Mouse (Mus musculus) CH12.LX (cell line): Measurements from ENCODE around the gene Ccr4. TPM values are rescaled to one million over a fixed set of nuclear protein-coding genes. Genes with fewer than 3 reads are reported as not detected.

Source experiments
- DNase-seq: peaks from one replicate; pipeline ENCODE4 v3.0.0-alpha.2; 2013; ENCODE audit errors: extremely low read depth
- H3K27ac ChIP-seq: 2 replicates; pipeline ENCODE4 v1.5.1; 2012; ENCODE audit warnings: low read depth, mild to moderate bottlenecking, control low read depth, moderate library complexity; ENCODE audit not compliant: insufficient read depth
- H3K27me3 ChIP-seq: replicated peaks from 2 replicates; pipeline ENCODE3; 2012; ENCODE audit warnings: inconsistent platforms
- H3K36me3 ChIP-seq, 2 experiments: replicated peaks in 1 of 2; 2 replicates each; pipeline versions ENCODE3 to v1.6.1; 2012; ENCODE audit warnings: inconsistent platforms in 1 of 2, low read length in 1 of 2, mild to moderate bottlenecking in 1 of 2, mixed read lengths in 1 of 2, moderate library complexity in 1 of 2; ENCODE audit not compliant: control insufficient read depth in 1 of 2, insufficient read depth in 1 of 2
- H3K4me1 ChIP-seq, 2 experiments: 2 replicates each; pipeline ENCODE4 v1.6.1; 2012; ENCODE audit warnings: inconsistent platforms in 1 of 2, moderate library complexity in 1 of 2; ENCODE audit not compliant: insufficient read depth in 2 of 2, control insufficient read depth in 1 of 2
- H3K4me2 ChIP-seq: 2 replicates; pipeline ENCODE4 v1.6.1; 2012; ENCODE audit warnings: low read depth, mild to moderate bottlenecking, control low read depth; ENCODE audit not compliant: poor library complexity, insufficient read depth, severe bottlenecking
- H3K4me3 ChIP-seq, 3 experiments: fragments of 150-350 bp in 1 of 3; sonication (generic) in 1 of 3; replicated peaks in 1 of 3; 2 replicates each; pipeline versions ENCODE3 to v1.5.1; 2011 to 2012; ENCODE audit warnings: low read depth in 2 of 3, low read length in 2 of 3, mild to moderate bottlenecking in 2 of 3, moderate library complexity in 2 of 3, control low read depth in 1 of 3, improper control_type of control experiment in 1 of 3, inconsistent platforms in 1 of 3, mixed read lengths in 1 of 3; ENCODE audit not compliant: poor library complexity in 1 of 3
- H3K79me2 ChIP-seq: replicated peaks from 2 replicates; pipeline ENCODE4 v1.6.1; 2012; ENCODE audit warnings: mild to moderate bottlenecking, moderate library complexity; ENCODE audit not compliant: control insufficient read depth, poor library complexity, insufficient read depth, severe bottlenecking; ENCODE audit errors: extremely low read depth
- H3K9ac ChIP-seq: 2 replicates; pipeline ENCODE4 v1.6.1; 2012; ENCODE audit warnings: low read depth, mild to moderate bottlenecking, control low read depth, moderate library complexity; ENCODE audit not compliant: insufficient read depth
- H3K9me3 ChIP-seq: replicated peaks from 2 replicates; pipeline ENCODE3; 2012; ENCODE audit warnings: low read length, inconsistent platforms, mixed read lengths
- BHLHE40 ChIP-seq: IDR thresholded peaks from 2 replicates; pipeline ENCODE4 v1.6.1; 2011; ENCODE audit warnings: mild to moderate bottlenecking, low read depth, low read length, improper control_type of control experiment
- CHD2 ChIP-seq: IDR thresholded peaks from 2 replicates; pipeline ENCODE4 v1.6.1; 2011; ENCODE audit warnings: low read length, improper control_type of control experiment
- E2F4 ChIP-seq: IDR thresholded peaks from 2 replicates; pipeline ENCODE4 v1.6.1; 2011; ENCODE audit warnings: low read depth, low read length, improper control_type of control experiment; ENCODE audit not compliant: insufficient replicate concordance
- ELF1 ChIP-seq: IDR thresholded peaks from 2 replicates; pipeline ENCODE4 v1.6.1; 2014; ENCODE audit warnings: low read depth, mild to moderate bottlenecking, inconsistent platforms, low read length, improper control_type of control experiment
- EP300 ChIP-seq: IDR thresholded peaks from 2 replicates; pipeline ENCODE4 v1.6.1; 2011; ENCODE audit warnings: low read length, improper control_type of control experiment
- ETS1 ChIP-seq: conservative IDR thresholded peaks from 2 replicates; pipeline ENCODE4 v1.6.1; 2012; ENCODE audit warnings: low read depth, mild to moderate bottlenecking, inconsistent platforms, low read length, improper control_type of control experiment, moderate library complexity
- GABPA ChIP-seq: IDR thresholded peaks from 2 replicates; pipeline ENCODE4 v1.6.1; 2012; ENCODE audit warnings: low read depth, low read length, improper control_type of control experiment, inconsistent platforms; ENCODE audit not compliant: insufficient replicate concordance
- HCFC1 ChIP-seq: IDR thresholded peaks from 2 replicates; pipeline ENCODE4 v1.6.1; 2012; ENCODE audit warnings: low read depth, mild to moderate bottlenecking, inconsistent platforms, low read length, improper control_type of control experiment
- IRF4 ChIP-seq: IDR thresholded peaks from 2 replicates; pipeline ENCODE4 v1.6.1; 2014; ENCODE audit warnings: low read depth, mild to moderate bottlenecking, inconsistent platforms, low read length, improper control_type of control experiment
- JUN ChIP-seq: IDR thresholded peaks from 2 replicates; pipeline ENCODE4 v1.6.1; 2011; ENCODE audit warnings: low read depth, mild to moderate bottlenecking, low read length, improper control_type of control experiment, moderate library complexity; ENCODE audit not compliant: insufficient read depth
- JUND ChIP-seq: conservative IDR thresholded peaks from 2 replicates; pipeline ENCODE4 v1.6.1; 2011; ENCODE audit warnings: low read depth, low read length, improper control_type of control experiment
- KAT2A ChIP-seq: IDR thresholded peaks from 2 replicates; pipeline ENCODE4 v1.6.1; 2012; ENCODE audit warnings: low read length, improper control_type of control experiment, inconsistent platforms; ENCODE audit not compliant: insufficient replicate concordance
- MAFK ChIP-seq: IDR thresholded peaks from 2 replicates; pipeline ENCODE4 v1.6.1; 2011; ENCODE audit warnings: low read length, improper control_type of control experiment; ENCODE audit not compliant: insufficient replicate concordance
- MAX ChIP-seq: IDR thresholded peaks from 2 replicates; pipeline ENCODE4 v1.6.1; 2011; ENCODE audit warnings: low read length, improper control_type of control experiment
- MEF2A ChIP-seq: IDR thresholded peaks from 2 replicates; pipeline ENCODE4 v1.6.1; 2014; ENCODE audit warnings: low read depth, mild to moderate bottlenecking, inconsistent platforms, low read length, improper control_type of control experiment, borderline replicate concordance
- MYC ChIP-seq: IDR thresholded peaks from 2 replicates; pipeline ENCODE4 v1.6.1; 2011; ENCODE audit warnings: low read depth, mild to moderate bottlenecking, improper control_type of control experiment, low read length
- NELFE ChIP-seq: IDR thresholded peaks from 2 replicates; pipeline ENCODE4 v1.6.1; 2011; ENCODE audit warnings: low read depth, low read length, improper control_type of control experiment
- NRF1 ChIP-seq: IDR thresholded peaks from 2 replicates; pipeline ENCODE4 v1.6.1; 2014; ENCODE audit warnings: low read depth, mild to moderate bottlenecking, inconsistent platforms, low read length, improper control_type of control experiment, moderate library complexity
- PAX5 ChIP-seq: IDR thresholded peaks from 2 replicates; pipeline ENCODE4 v1.6.1; 2012; ENCODE audit warnings: low read length, inconsistent platforms, mixed read lengths
- POLR2A ChIP-seq: IDR thresholded peaks from 2 replicates; pipeline ENCODE4 v1.6.1; 2011; ENCODE audit warnings: low read depth, mild to moderate bottlenecking, improper control_type of control experiment, low read length
- POLR2AphosphoS2 ChIP-seq: IDR thresholded peaks from 2 replicates; pipeline ENCODE4 v1.6.1; 2011; ENCODE audit warnings: low read depth, low read length, improper control_type of control experiment
- RAD21 ChIP-seq: IDR thresholded peaks from 2 replicates; pipeline ENCODE4 v1.6.1; 2011; ENCODE audit warnings: low read depth, mild to moderate bottlenecking, low read length, improper control_type of control experiment, moderate library complexity
- RCOR1 ChIP-seq: conservative IDR thresholded peaks from 2 replicates; pipeline ENCODE4 v1.6.1; 2012; ENCODE audit warnings: low read depth, mild to moderate bottlenecking, inconsistent platforms, low read length, improper control_type of control experiment
- SIN3A ChIP-seq: IDR thresholded peaks from 2 replicates; pipeline ENCODE4 v1.6.1; 2012; ENCODE audit warnings: low read length, improper control_type of control experiment, inconsistent platforms
- SMC3 ChIP-seq: IDR thresholded peaks from 2 replicates; pipeline ENCODE4 v1.6.1; 2011; ENCODE audit warnings: low read depth, low read length, improper control_type of control experiment
- TCF12 ChIP-seq: IDR thresholded peaks from 2 replicates; pipeline ENCODE4 v1.6.1; 2014; ENCODE audit warnings: low read depth, mild to moderate bottlenecking, inconsistent platforms, low read length, improper control_type of control experiment
- UBTF ChIP-seq: IDR thresholded peaks from 2 replicates; pipeline ENCODE4 v1.6.1; 2012; ENCODE audit warnings: low read depth, mild to moderate bottlenecking, inconsistent platforms, low read length, improper control_type of control experiment, moderate library complexity
- USF1 ChIP-seq: IDR thresholded peaks from 2 replicates; pipeline ENCODE4 v1.6.1; 2014; ENCODE audit warnings: low read depth, mild to moderate bottlenecking, inconsistent platforms, low read length, improper control_type of control experiment
- USF2 ChIP-seq: conservative IDR thresholded peaks from 2 replicates; pipeline ENCODE4 v1.6.1; 2011; ENCODE audit warnings: low read depth, low read length, improper control_type of control experiment
- ZKSCAN1 ChIP-seq: IDR thresholded peaks from 2 replicates; pipeline ENCODE4 v1.6.1; 2012; ENCODE audit warnings: low read depth, inconsistent platforms, low read length, improper control_type of control experiment, borderline replicate concordance
- ZMIZ1 ChIP-seq: IDR thresholded peaks from 2 replicates; pipeline ENCODE4 v1.6.1; 2012; ENCODE audit warnings: low read depth, mild to moderate bottlenecking, inconsistent platforms, low read length, improper control_type of control experiment
- ZNF384 ChIP-seq: IDR thresholded peaks from 2 replicates; pipeline ENCODE4 v1.6.1; 2012; ENCODE audit warnings: low read depth, low read length, improper control_type of control experiment, inconsistent platforms
- dilution Hi-C: fragments of 300-500 bp; cut with MboI; formaldehyde crosslinking; loops from 2 replicates; pipeline ENCODE4 v1.14.3; 2020; ENCODE audit warnings: low sequenced_read_pairs; ENCODE audit not compliant: extremely low pct_unique_long_range_greater_than_20kb, extremely low pct_ligation_motif_present
- in situ Hi-C: fragments of 300-500 bp; cut with MboI; formaldehyde crosslinking; loops from 3 replicates; pipeline ENCODE4 v1.14.3; 2019; ENCODE audit warnings: low sequenced_read_pairs, low pct_ligation_motif_present, low pct_unique_long_range_greater_than_20kb, mixed read lengths
- polyA plus RNA-seq: library from polyadenylated mRNA; unstranded; fragments of >175 nt; gene quantifications from 2 replicates; pipeline ENCODE4 v1.2.1, GENCODE M21; 2012; ENCODE audit warnings: low read depth; ENCODE audit not compliant: insufficient read length
- total RNA-seq, 2 experiments: library from RNA; depleted of rRNA; stranded (reverse); fragments of 300-350 nt in 1 of 2; fragments of >200 nt in 1 of 2; gene quantifications; 2 replicates each; pipeline ENCODE4 v1.2.3; 2012 to 2014

Gene Ccr4
- total and polyA plus RNA-seq, 3 experiments, result 0.08 to 0.74 (median 0.36) TPM

GRCm38 (mm10) chr9:114466871-114467270 is 37.8 kb downstream of the Ccr4 start:
- DNase-seq, result no peak
- no peaks in the 10 kb centered on the region for H3K79me2 ChIP-seq
- peaks cover 26 to 81% of the 10 kb centered on the region in 2 experiments for H3K36me3 ChIP-seq
- H3K27ac ChIP-seq, result no peak overlapping the region
- dilution Hi-C loops (no loop called here), in situ Hi-C loops (no loop called here)
- H3K9ac ChIP-seq, result no peak overlapping the region
- H3K27me3 ChIP-seq, result no peaks in the 10 kb centered on the region
- H3K4me2 ChIP-seq, result no peak overlapping the region
- H3K9me3 ChIP-seq, result peaks cover 10% of the 10 kb centered on the region
- H3K4me1 ChIP-seq, result peaks cover 29 to 80% of the 10 kb centered on the region in 2 experiments
- H3K4me3 ChIP-seq, result no peak overlapping the region
- TF ChIP-seq UBTF (no peak), USF1 (peak; percentile 72), MAX (peak; percentile 17; the same call in 1 of the 2 replicates), USF2 (peak; percentile 54)

- Histone ChIP-seq H3K4me3 (peak overlapping the region in 2 of 3 experiments; percentile 29 to 33), H3K9me3 (peaks cover 10% of the 10 kb centered on the region), H3K36me3 (peaks cover 31 to 86% of the 10 kb centered on the region in 2 experiments), H3K4me1 (peaks cover 25 to 79% of the 10 kb centered on the region in 2 experiments), H3K27ac (peak overlapping the region; percentile 91), H3K4me2 (peak overlapping the region; percentile 25), H3K79me2 (no peaks in the 10 kb centered on the region), H3K27me3 (no peaks in the 10 kb centered on the region), H3K9ac (no peak overlapping the region)
- in situ Hi-C loops, result no loop called here
- peak; percentile 87 for DNase-seq
- dilution Hi-C loops, result no loop called here
- TF ChIP-seq USF2 (0 out of 2 replicates have a peak, but pooled peaks have one; percentile 7), GABPA (no peak), TCF12 (peak; percentile 95), MYC (peak; percentile 65; the same call in 1 of the 2 replicates), ELF1 (peak; percentile 79), ZNF384 (peak; percentile 43; the same call in 1 of the 2 replicates), MEF2A (peak; percentile 91), JUND (no peak), RAD21 (peak; percentile 21), JUN (no peak), HCFC1 (peak; percentile 48), ZMIZ1 (peak; percentile 87), EP300 (peak; percentile 81), IRF4 (peak; percentile 90), NELFE (peak; percentile 48; the same call in 1 of the 2 replicates), RCOR1 (peak; percentile 87), POLR2A (no peak), MAX (0 out of 2 replicates have a peak, but pooled peaks have one; percentile 55), ETS1 (peak; percentile 91), BHLHE40 (peak; percentile 87), PAX5 (no peak), UBTF (peak; percentile 96), POLR2AphosphoS2 (no peak), KAT2A (peak; percentile 61; the same call in 1 of the 2 replicates), ZKSCAN1 (no peak), SMC3 (peak; percentile 47), CHD2 (peak; percentile 79), SIN3A (peak; percentile 86), MAFK (peak; percentile 54; the same call in 1 of the 2 replicates), NRF1 (peak; percentile 47; the same call in 1 of the 2 replicates), E2F4 (0 out of 2 replicates have a peak, but pooled peaks have one; percentile 21)
Observed at GRCm38 (mm10) chr9:114465442-114465841, 39.3 kb downstream of the Ccr4 start.
